Mouse (Mus musculus): ENCODE results near the gene Usp37. TPM values are rescaled to one million over a fixed set of nuclear protein-coding genes. Genes with fewer than 3 reads are reported as not detected.

The Usp37 gene
- polyA plus RNA-seq, 1 experiment: 4.3 TPM

GRCm38 (mm10) chr1:74460273-74460672, 83.8 kb downstream of the Usp37 start:
- no peaks in the 10 kb centered on the region for H3K4me1 ChIP-seq (ENCODE audit: control insufficient read depth, insufficient read depth, low read length)
- TF ChIP-seq POLR2A (IDR thresholded peaks at IDR 0.05; ENCODE audit: low read depth, low read length): no peak
- no peak for TF ChIP-seq CTCF (conservative IDR thresholded peaks at IDR 0.05; ENCODE audit: insufficient read depth, insufficient read length, low read depth, low read length)
- no peaks in the 10 kb centered on the region; the same call in 1 of the 2 replicates for H3K36me3 ChIP-seq (ENCODE audit: control insufficient read depth, insufficient read depth, low read length)
- DNase-seq: peak; percentile 55
- H3K27me3 ChIP-seq (replicated peaks; ENCODE audit: control insufficient read depth, insufficient read depth, low read length): no peaks in the 10 kb centered on the region
- H3K4me3 ChIP-seq (ENCODE audit: insufficient read depth, low read depth, low read length): no peak overlapping the region
- H3K27ac ChIP-seq (ENCODE audit: insufficient read depth, low read depth, low read length): no peak overlapping the region
- WGBS: 60% methylated on average over 2 of the region's 2 CpGs

GRCm38 (mm10) chr1:74452611-74453045, 91.5 kb downstream of the Usp37 start:
- TF ChIP-seq CTCF (conservative IDR thresholded peaks at IDR 0.05; ENCODE audit: insufficient read depth, insufficient read length, low read depth, low read length) (0 out of 2 replicates have a peak, but pooled peaks have one; percentile 20), POLR2A (IDR thresholded peaks at IDR 0.05; ENCODE audit: low read depth, low read length) (no peak)
- peak; percentile 71 for DNase-seq
- WGBS: 20% methylated on average over 4 of the region's 4 CpGs
- Histone ChIP-seq H3K4me1 (ENCODE audit: control insufficient read depth, insufficient read depth, low read length) (no peaks in the 10 kb centered on the region; the same call in 1 of the 2 replicates), H3K27ac (ENCODE audit: insufficient read depth, low read depth, low read length) (no peak overlapping the region), H3K36me3 (ENCODE audit: control insufficient read depth, insufficient read depth, low read length) (no peaks in the 10 kb centered on the region; the same call in 1 of the 2 replicates), H3K27me3 (replicated peaks; ENCODE audit: control insufficient read depth, insufficient read depth, low read length) (no peaks in the 10 kb centered on the region), H3K4me3 (ENCODE audit: insufficient read depth, low read depth, low read length) (no peak overlapping the region)

GRCm38 (mm10) chr1:74444538-74444937, 99.5 kb downstream of the Usp37 start:
- H3K27ac ChIP-seq (ENCODE audit: insufficient read depth, low read depth, low read length): no peak overlapping the region
- TF ChIP-seq CTCF (conservative IDR thresholded peaks at IDR 0.05; ENCODE audit: insufficient read depth, insufficient read length, low read depth, low read length): no peak
- no peak for TF ChIP-seq POLR2A (IDR thresholded peaks at IDR 0.05; ENCODE audit: low read depth, low read length)
- H3K4me3 ChIP-seq (ENCODE audit: insufficient read depth, low read depth, low read length): no peak overlapping the region
- H3K4me1 ChIP-seq (ENCODE audit: control insufficient read depth, insufficient read depth, low read length): no peaks in the 10 kb centered on the region
- DNase-seq: no peak
- WGBS: 95% methylated on average over 2 of the region's 2 CpGs
- no peaks in the 10 kb centered on the region for H3K27me3 ChIP-seq (replicated peaks; ENCODE audit: control insufficient read depth, insufficient read depth, low read length)
- peaks cover 1% of the 10 kb centered on the region; the same call in 1 of the 2 replicates for H3K36me3 ChIP-seq (ENCODE audit: control insufficient read depth, insufficient read depth, low read length)

- 87% methylated on average over 19 of the region's 19 CpGs for WGBS
- peaks cover 5% of the 10 kb centered on the region for H3K36me3 ChIP-seq (ENCODE audit: control insufficient read depth, insufficient read depth, low read length)
Observed at GRCm38 (mm10) chr1:74439166-74439876, 104.8 kb downstream of the Usp37 start.

DNA sequence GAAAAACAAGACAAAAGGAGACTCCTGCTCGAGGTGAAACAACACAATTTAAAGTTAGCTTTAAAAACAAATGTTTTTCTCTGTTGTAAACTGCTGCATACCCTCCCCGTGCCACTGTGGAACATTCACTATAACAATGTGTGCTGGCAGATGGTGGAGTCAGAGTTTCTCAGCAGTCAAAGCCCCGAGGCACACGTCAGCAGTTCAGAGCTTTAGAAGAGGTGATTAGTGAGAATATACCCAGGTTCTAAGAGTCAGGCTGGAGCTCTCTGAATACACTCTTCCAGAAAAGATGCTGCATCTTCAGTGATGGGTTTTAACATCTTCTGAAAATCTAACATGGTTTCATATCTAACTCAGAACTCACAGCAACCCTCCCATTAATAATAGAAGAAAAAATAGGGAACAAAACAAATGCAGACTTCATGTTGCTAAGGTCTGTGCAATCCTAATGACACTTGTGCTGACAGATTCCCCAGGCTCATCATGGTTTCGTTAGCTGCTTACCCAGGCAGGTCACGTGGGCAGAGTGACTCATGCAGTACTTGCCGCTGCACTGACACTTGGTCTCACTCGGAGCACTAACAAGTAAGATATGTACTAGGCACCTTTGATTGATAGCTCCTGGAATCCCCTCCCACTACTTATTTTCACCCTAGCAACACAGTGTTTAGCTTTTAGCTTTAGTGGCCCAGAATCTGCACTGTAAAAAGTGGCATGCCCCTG, 106.2 kb downstream of the Usp37 start:
- 69% methylated on average over 8 of the region's 8 CpGs for WGBS
- DNase-seq: no peak
- Histone ChIP-seq H3K4me3 (ENCODE audit: insufficient read depth, low read depth, low read length) (no peak overlapping the region), H3K36me3 (ENCODE audit: control insufficient read depth, insufficient read depth, low read length) (peaks cover 4% of the 10 kb centered on the region), H3K27ac (ENCODE audit: insufficient read depth, low read depth, low read length) (no peak overlapping the region), H3K4me1 (ENCODE audit: control insufficient read depth, insufficient read depth, low read length) (peaks cover 4% of the 10 kb centered on the region; the same call in 1 of the 2 replicates), H3K27me3 (replicated peaks; ENCODE audit: control insufficient read depth, insufficient read depth, low read length) (no peaks in the 10 kb centered on the region)
- no peak for TF ChIP-seq POLR2A (IDR thresholded peaks at IDR 0.05; ENCODE audit: low read depth, low read length)
- no peak for TF ChIP-seq CTCF (conservative IDR thresholded peaks at IDR 0.05; ENCODE audit: insufficient read depth, insufficient read length, low read depth, low read length)

More at GRCm38 (mm10) chr1:74439166-74439876, 104.8 kb downstream of the Usp37 start:
- H3K4me1 ChIP-seq (ENCODE audit: control insufficient read depth, insufficient read depth, low read length): peaks cover 3% of the 10 kb centered on the region; the same call in 1 of the 2 replicates
- no peak overlapping the region for H3K27ac ChIP-seq (ENCODE audit: insufficient read depth, low read depth, low read length)
- H3K27me3 ChIP-seq (replicated peaks; ENCODE audit: control insufficient read depth, insufficient read depth, low read length): no peaks in the 10 kb centered on the region
- TF ChIP-seq CTCF (conservative IDR thresholded peaks at IDR 0.05; ENCODE audit: insufficient read depth, insufficient read length, low read depth, low read length) (no peak), POLR2A (IDR thresholded peaks at IDR 0.05; ENCODE audit: low read depth, low read length) (no peak)
- DNase-seq: no peak
- no peak overlapping the region for H3K4me3 ChIP-seq (ENCODE audit: insufficient read depth, low read depth, low read length)

DNA sequence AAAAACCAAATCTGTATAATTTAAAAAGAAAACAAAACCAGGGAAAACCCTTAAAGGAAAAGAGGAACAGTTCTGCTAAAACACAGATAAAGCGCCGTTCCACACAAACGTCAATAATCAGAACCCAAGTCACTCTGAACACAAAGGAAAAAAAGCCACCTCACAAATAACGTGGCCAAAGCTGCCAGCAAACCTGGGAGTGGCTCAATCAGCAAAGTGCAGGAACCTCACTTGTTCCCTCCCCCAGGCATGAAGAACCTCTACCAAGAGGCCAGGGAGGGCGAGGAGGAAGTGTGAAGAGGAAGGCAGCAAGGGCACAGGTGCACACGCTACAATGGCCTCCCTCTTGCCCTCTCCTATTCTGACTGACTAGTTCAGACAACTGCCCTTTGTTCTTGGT, 108.5 kb downstream of the Usp37 start:
- no peak for DNase-seq
- TF ChIP-seq CTCF (conservative IDR thresholded peaks at IDR 0.05; ENCODE audit: insufficient read depth, insufficient read length, low read depth, low read length) (no peak), POLR2A (IDR thresholded peaks at IDR 0.05; ENCODE audit: low read depth, low read length) (no peak)
- no peak overlapping the region for H3K27ac ChIP-seq (ENCODE audit: insufficient read depth, low read depth, low read length)
- no peaks in the 10 kb centered on the region for H3K27me3 ChIP-seq (replicated peaks; ENCODE audit: control insufficient read depth, insufficient read depth, low read length)
- no peak overlapping the region for H3K4me3 ChIP-seq (ENCODE audit: insufficient read depth, low read depth, low read length)
- peaks cover 4% of the 10 kb centered on the region; the same call in 1 of the 2 replicates for H3K36me3 ChIP-seq (ENCODE audit: control insufficient read depth, insufficient read depth, low read length)
- WGBS: 73% methylated on average over 6 of the region's 6 CpGs
- peaks cover 4% of the 10 kb centered on the region; the same call in 1 of the 2 replicates for H3K4me1 ChIP-seq (ENCODE audit: control insufficient read depth, insufficient read depth, low read length)

DNA sequence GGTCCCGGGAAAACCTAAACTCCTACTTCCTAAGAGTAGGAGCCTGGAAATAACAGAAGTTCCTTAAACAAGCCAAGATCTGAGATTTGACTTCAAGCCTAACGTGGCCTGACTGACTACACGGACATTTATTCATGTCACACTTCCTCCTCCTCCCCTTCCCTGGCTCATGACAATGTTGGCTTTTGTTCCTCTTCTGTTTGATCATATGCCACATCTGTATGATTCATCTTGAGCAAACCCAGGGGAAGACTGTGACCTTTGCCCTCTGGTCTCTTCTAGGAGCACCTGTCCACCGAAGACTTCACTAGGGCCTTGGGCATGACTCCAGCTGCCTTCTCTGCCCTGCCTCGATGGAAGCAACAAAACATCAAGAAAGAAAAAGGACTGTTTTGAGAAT, 109.5 kb downstream of the Usp37 start:
- Histone ChIP-seq H3K27ac (ENCODE audit: insufficient read depth, low read depth, low read length) (no peak overlapping the region), H3K27me3 (replicated peaks; ENCODE audit: control insufficient read depth, insufficient read depth, low read length) (no peaks in the 10 kb centered on the region), H3K4me1 (ENCODE audit: control insufficient read depth, insufficient read depth, low read length) (peaks cover 4% of the 10 kb centered on the region; the same call in 1 of the 2 replicates), H3K36me3 (ENCODE audit: control insufficient read depth, insufficient read depth, low read length) (peaks cover 4% of the 10 kb centered on the region; the same call in 1 of the 2 replicates), H3K4me3 (ENCODE audit: insufficient read depth, low read depth, low read length) (no peak overlapping the region)
- peak; percentile 51 for DNase-seq
- WGBS: 29% methylated on average over 5 of the region's 5 CpGs
- TF ChIP-seq CTCF (conservative IDR thresholded peaks at IDR 0.05; ENCODE audit: insufficient read depth, insufficient read length, low read depth, low read length) (no peak), POLR2A (IDR thresholded peaks at IDR 0.05; ENCODE audit: low read depth, low read length) (no peak)
